Mouse (Mus musculus) C2C12 (cell line): ENCODE data around the gene Farsb.

Experiments
- CEBPB ChIP-seq: IDR thresholded peaks from one replicate; pipeline ENCODE4 v1.6.1; 2011; ENCODE audit warnings: low read depth, mild to moderate bottlenecking, control low read depth, moderate library complexity
- CTCF ChIP-seq: IDR thresholded peaks from one replicate; pipeline ENCODE4 v1.5.1; 2011; ENCODE audit not compliant: control insufficient read depth, insufficient read depth, insufficient read length
- USF1 ChIP-seq: IDR thresholded peaks from one replicate; pipeline ENCODE4 v1.6.1; 2011; ENCODE audit warnings: low read depth, mild to moderate bottlenecking, control low read depth, moderate library complexity

GRCm38 (mm10) chr1:78428851-78429250 lies 59.8 kb downstream of the Farsb start:
- TF ChIP-seq CTCF, result no peak
- no peak for TF ChIP-seq CEBPB
- TF ChIP-seq USF1, result no peak
